9 mouse cellular contexts compared by ENCODE assay signal in the genomic region with DNA sequence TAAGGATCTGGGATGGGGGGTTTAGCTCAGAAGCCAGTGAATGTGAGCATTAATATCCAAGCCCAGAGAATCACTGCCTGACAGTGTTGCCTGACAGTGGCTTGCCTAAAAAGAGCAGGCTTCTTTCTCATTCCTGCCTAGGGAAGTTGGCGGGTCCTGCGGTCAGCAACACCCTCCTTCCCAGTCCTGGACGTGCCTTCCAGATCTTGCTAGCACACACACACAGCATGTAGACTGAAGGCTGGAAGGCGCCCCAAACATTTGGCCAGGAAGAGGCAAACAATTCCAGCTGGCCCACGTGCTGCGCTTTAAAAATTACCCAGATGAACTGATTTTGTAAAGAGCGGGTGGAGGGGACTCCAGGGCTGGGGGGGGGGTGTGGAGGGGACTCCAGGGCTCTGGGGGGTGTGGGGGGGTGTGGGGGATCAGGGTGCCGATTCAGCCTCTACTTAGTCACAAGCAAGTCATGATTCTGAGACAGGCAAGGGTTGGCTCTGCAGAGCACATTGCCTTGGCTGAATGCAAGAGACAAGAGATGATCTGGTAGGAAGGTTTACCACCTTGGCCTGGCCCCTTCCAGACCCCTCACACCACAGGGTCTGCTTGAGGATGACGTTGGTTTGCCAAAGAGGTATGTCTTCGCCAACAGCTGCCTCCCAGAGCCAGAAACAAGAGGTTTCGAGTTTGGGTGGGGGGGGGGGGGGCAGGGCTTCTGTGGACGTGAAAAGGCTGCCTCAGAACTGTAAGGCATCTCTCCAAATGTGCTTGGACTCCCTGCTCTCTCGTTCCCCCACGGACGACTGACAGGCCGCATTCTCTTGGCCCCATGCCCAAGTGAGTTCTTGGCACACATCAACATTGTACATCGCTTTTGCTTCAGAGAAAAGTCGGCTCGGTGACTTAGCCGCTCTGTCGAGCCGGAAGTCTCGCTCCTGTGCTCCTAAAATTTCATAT.
DNase-seq lines count a peak whose midpoint lies in the region; ATAC-seq and TF ChIP-seq lines count a peak whose summit lies in the region.
"Had no signal": no experiment of that assay in that cellular context is flagged by ENCODE, and none has a peak within 500 bp of the region (broad histone marks: within the 10 kb centered on the region; RNA-seq: fewer than 3 reads in every experiment).

No protein-coding gene starts in this region.

- ATAC-seq in midbrain, embryonic 11.5 days (ENCODE audit: low FRiP score), result no peak
- peak; percentile 37; the same call in 1 of the 2 replicates for ATAC-seq in forebrain, embryonic 12.5 days (ENCODE audit: low FRiP score)
- ATAC-seq in heart, embryonic 16.5 days (replicated peaks; ENCODE audit: extremely low read depth, insufficient read depth, low FRiP score), result peak; percentile 74
- peak; percentile 90 for ATAC-seq in lung, embryonic 16.5 days (ENCODE audit: low read depth)
- peak; percentile 68; the same call in 1 of the 2 replicates for ATAC-seq in stomach, postnatal 0 days (ENCODE audit: low FRiP score, low TSS enrichment)

- H3K27ac ChIP-seq in midbrain, embryonic 10.5 days (replicated peaks), result peak overlapping the region; percentile 64
- no peak overlapping the region for H3K27ac ChIP-seq in midbrain, embryonic 11.5 days (ENCODE audit: low read depth, low read length)
- no peak overlapping the region for H3K27ac ChIP-seq in forebrain, embryonic 12.5 days
- peak overlapping the region; percentile 92 for H3K27ac ChIP-seq in heart, embryonic 16.5 days (ENCODE audit: low read length)
- H3K27ac ChIP-seq in lung, embryonic 16.5 days (ENCODE audit: low read length), result peak overlapping the region; percentile 91
- H3K27ac ChIP-seq in stomach, postnatal 0 days (replicated peaks), result peak overlapping the region; percentile 65

- no peak overlapping the region for H3K9ac ChIP-seq in midbrain, embryonic 11.5 days (ENCODE audit: low read length)
- no peak overlapping the region for H3K9ac ChIP-seq in forebrain, embryonic 12.5 days
- H3K9ac ChIP-seq in heart, embryonic 16.5 days (ENCODE audit: low read length), result peak overlapping the region; percentile 57
- peak overlapping the region; percentile 50 for H3K9ac ChIP-seq in lung, embryonic 16.5 days (ENCODE audit: low read length)
- no peak overlapping the region for H3K9ac ChIP-seq in stomach, postnatal 0 days (ENCODE audit: low read length)

- no peaks in the 10 kb centered on the region for H3K27me3 ChIP-seq in midbrain, embryonic 10.5 days (ENCODE audit: low read depth, poor library complexity, severe bottlenecking)
- no peaks in the 10 kb centered on the region for H3K27me3 ChIP-seq in midbrain, embryonic 11.5 days (ENCODE audit: control insufficient read depth, insufficient read depth, low read length)
- peaks cover 18% of the 10 kb centered on the region for H3K27me3 ChIP-seq in forebrain, embryonic 12.5 days
- no peaks in the 10 kb centered on the region for H3K27me3 ChIP-seq in heart, embryonic 16.5 days (ENCODE audit: control insufficient read depth, insufficient read depth, low read length)
- no peaks in the 10 kb centered on the region for H3K27me3 ChIP-seq in lung, embryonic 16.5 days (ENCODE audit: control insufficient read depth, insufficient read depth, low read depth, low read length)
- no peaks in the 10 kb centered on the region for H3K27me3 ChIP-seq in stomach, postnatal 0 days (ENCODE audit: control insufficient read depth, insufficient read depth, low read length)
- H3K27me3 ChIP-seq: CH12.LX had no signal

- WGBS in midbrain, embryonic 10.5 days, result 86% methylated on average over 23 of the region's 23 CpGs
- WGBS in midbrain, embryonic 11.5 days, result 78% methylated on average over 23 of the region's 23 CpGs
- 53% methylated on average over 23 of the region's 23 CpGs for whole genome bisulfite sequencing in forebrain, embryonic 12.5 days
- WGBS in heart, embryonic 16.5 days, result 20% methylated on average over 22 of the region's 23 CpGs
- 20% methylated on average over 23 of the region's 23 CpGs for WGBS in lung, embryonic 16.5 days
- WGBS in stomach, postnatal 0 days, result 20% methylated on average over 23 of the region's 23 CpGs

- TF ChIP-seq CTCF in stomach, postnatal 0 days (IDR thresholded peaks at IDR 0.05; ENCODE audit: low read depth), result no peak

- DNase-seq in midbrain, embryonic 10.5 days (ENCODE audit: low spot score), result no peak
- no peak for DNase-seq in midbrain, embryonic 11.5 days (ENCODE audit: low spot score, missing footprints)
- DNase-seq in kidney, postnatal 36 days, result peak; percentile 84 to 90
- peak; percentile 53 for DNase-seq in stomach, postnatal 0 days (ENCODE audit: low spot score)
- no peak for DNase-seq in thymus, postnatal 14 days

- H3K4me1 ChIP-seq in midbrain, embryonic 10.5 days, result peaks cover 61% of the 10 kb centered on the region
- H3K4me1 ChIP-seq in midbrain, embryonic 11.5 days (ENCODE audit: control insufficient read depth, insufficient read depth, low read length), result peaks cover 13% of the 10 kb centered on the region
- peaks cover 38% of the 10 kb centered on the region for H3K4me1 ChIP-seq in forebrain, embryonic 12.5 days
- H3K4me1 ChIP-seq in heart, embryonic 16.5 days (ENCODE audit: control insufficient read depth, insufficient read depth, low read length), result peaks cover 37% of the 10 kb centered on the region
- peaks cover 28% of the 10 kb centered on the region for H3K4me1 ChIP-seq in lung, embryonic 16.5 days (replicated peaks; ENCODE audit: control insufficient read depth, insufficient read depth, low read length)
- no peaks in the 10 kb centered on the region; the same call in 1 of the 2 replicates for H3K4me1 ChIP-seq in stomach, postnatal 0 days (replicated peaks; ENCODE audit: control insufficient read depth, insufficient read depth)

- no peaks in the 10 kb centered on the region for H3K9me3 ChIP-seq in midbrain, embryonic 10.5 days (replicated peaks)
- H3K9me3 ChIP-seq in midbrain, embryonic 11.5 days (ENCODE audit: control insufficient read depth, low read length), result no peaks in the 10 kb centered on the region
- no peaks in the 10 kb centered on the region for H3K9me3 ChIP-seq in forebrain, embryonic 12.5 days
- H3K9me3 ChIP-seq in heart, embryonic 16.5 days (replicated peaks; ENCODE audit: control insufficient read depth, low read length), result no peaks in the 10 kb centered on the region
- no peaks in the 10 kb centered on the region for H3K9me3 ChIP-seq in lung, embryonic 16.5 days (ENCODE audit: control insufficient read depth, low read length)
- H3K9me3 ChIP-seq in stomach, postnatal 0 days (ENCODE audit: control insufficient read depth, low read length), result no peaks in the 10 kb centered on the region

- TF ChIP-seq EP300 in stomach, postnatal 0 days (optimal IDR thresholded peaks at IDR 0.05), result no peak

- no peak overlapping the region for H3K4me3 ChIP-seq in midbrain, embryonic 10.5 days
- no peak overlapping the region for H3K4me3 ChIP-seq in midbrain, embryonic 11.5 days (ENCODE audit: low read depth, low read length)
- no peak overlapping the region for H3K4me3 ChIP-seq in forebrain, embryonic 12.5 days (replicated peaks)
- no peak overlapping the region for H3K4me3 ChIP-seq in heart, embryonic 16.5 days (ENCODE audit: low read length)
- H3K4me3 ChIP-seq in lung, embryonic 16.5 days (ENCODE audit: low read length), result no peak overlapping the region
- no peak overlapping the region for H3K4me3 ChIP-seq in stomach, postnatal 0 days (ENCODE audit: low read depth, low read length)

- no peaks in the 10 kb centered on the region for H3K36me3 ChIP-seq in midbrain, embryonic 10.5 days
- no peaks in the 10 kb centered on the region for H3K36me3 ChIP-seq in midbrain, embryonic 11.5 days (ENCODE audit: control insufficient read depth, insufficient read depth, low read length)
- H3K36me3 ChIP-seq in forebrain, embryonic 12.5 days (replicated peaks), result no peaks in the 10 kb centered on the region
- no peaks in the 10 kb centered on the region for H3K36me3 ChIP-seq in heart, embryonic 16.5 days (ENCODE audit: control insufficient read depth, insufficient read depth)
- H3K36me3 ChIP-seq in lung, embryonic 16.5 days (ENCODE audit: control insufficient read depth, insufficient read depth, low read length), result no peaks in the 10 kb centered on the region
- no peaks in the 10 kb centered on the region for H3K36me3 ChIP-seq in stomach, postnatal 0 days (ENCODE audit: control insufficient read depth, insufficient read depth, low read length)

- no peak overlapping the region for H3K4me2 ChIP-seq in midbrain, embryonic 11.5 days
- no peak overlapping the region for H3K4me2 ChIP-seq in forebrain, embryonic 12.5 days
- H3K4me2 ChIP-seq in heart, embryonic 16.5 days (ENCODE audit: low read depth, low read length), result peak overlapping the region; percentile 46
- peak overlapping the region; percentile 34 for H3K4me2 ChIP-seq in lung, embryonic 16.5 days (ENCODE audit: low read depth, low read length)
- peak overlapping the region; percentile 38 for H3K4me2 ChIP-seq in stomach, postnatal 0 days (replicated peaks; ENCODE audit: low read depth)

Comparison
In these comparisons a context has a peak if more than half of its experiments do, and no peak if none do; other contexts are left out.
1. H3K27ac ChIP-seq: peak in midbrain, embryonic 10.5 days (single experiment), heart, embryonic 16.5 days (single experiment), lung, embryonic 16.5 days (single experiment) and stomach, postnatal 0 days (single experiment); none in midbrain, embryonic 11.5 days (single experiment) and forebrain, embryonic 12.5 days (single experiment).
2. DNase-seq: peak in kidney, postnatal 36 days (2 of 2) and stomach, postnatal 0 days (single experiment); none in midbrain, embryonic 10.5 days (single experiment), midbrain, embryonic 11.5 days (single experiment) and thymus, postnatal 14 days (single experiment).
3. H3K4me2 ChIP-seq: peak in heart, embryonic 16.5 days (single experiment), lung, embryonic 16.5 days (single experiment) and stomach, postnatal 0 days (single experiment); none in midbrain, embryonic 11.5 days (single experiment) and forebrain, embryonic 12.5 days (single experiment).
4. H3K9ac ChIP-seq: peak in heart, embryonic 16.5 days (single experiment) and lung, embryonic 16.5 days (single experiment); none in midbrain, embryonic 11.5 days (single experiment), forebrain, embryonic 12.5 days (single experiment) and stomach, postnatal 0 days (single experiment).